ENCODE assay signal across 11 mouse cellular contexts in the genomic region with DNA sequence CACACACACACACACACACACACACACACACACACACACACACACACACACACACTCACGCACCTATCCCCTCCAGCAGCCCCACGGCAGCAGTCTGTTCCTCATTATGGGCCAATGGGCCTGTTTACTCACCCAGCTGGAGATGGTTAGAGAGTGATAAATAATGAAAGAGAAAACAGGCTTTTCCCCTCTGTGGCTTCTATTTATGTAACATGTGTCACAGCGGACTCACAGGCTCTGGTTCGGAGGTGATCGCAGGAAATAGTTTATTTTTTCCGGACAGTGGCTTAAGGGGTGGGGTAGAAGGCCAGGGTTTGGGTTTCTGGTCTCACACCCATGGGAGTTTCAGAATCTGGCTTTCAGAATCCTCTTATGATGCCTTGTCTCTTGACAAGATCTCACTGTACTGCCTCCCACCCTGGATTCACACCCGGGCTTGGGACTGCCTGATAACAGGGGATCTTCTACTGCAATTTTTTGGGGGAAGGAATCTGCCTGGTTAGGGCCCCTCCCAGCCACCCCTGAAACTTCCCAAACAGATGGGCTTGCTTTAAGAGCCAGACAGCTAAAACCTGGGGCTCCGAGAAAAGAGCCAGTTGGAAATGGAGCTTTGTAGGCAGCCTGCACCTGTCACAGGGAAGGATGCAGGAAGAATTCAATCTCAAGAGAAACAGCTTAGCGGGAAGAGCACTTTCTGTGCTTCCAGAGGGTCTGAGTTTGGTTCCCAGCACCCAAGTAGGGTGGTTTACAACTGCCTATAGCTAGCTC. TPM values are rescaled to one million over a fixed set of nuclear protein-coding genes. Genes with fewer than 3 reads are reported as not detected.
DNase-seq lines count a peak whose midpoint lies in the region; ATAC-seq lines count a peak whose summit lies in the region.
"Had no signal": no experiment of that assay in that cellular context is flagged by ENCODE, and none has a peak within 500 bp of the region (broad histone marks: within the 10 kb centered on the region; RNA-seq: fewer than 3 reads in every experiment).

No protein-coding gene starts in this region.

- intact Hi-C loops in left cerebral cortex, postnatal 14 days (cut with DNase I): no loop called here

- WGBS in forebrain, embryonic 10.5 days: 65% methylated on average over 9 of the region's 9 CpGs
- WGBS in forebrain, embryonic 11.5 days: 69% methylated on average over 9 of the region's 9 CpGs

- H3K9me3 ChIP-seq in forebrain, embryonic 10.5 days: no peaks in the 10 kb centered on the region
- H3K9me3 ChIP-seq in forebrain, embryonic 11.5 days (ENCODE audit: control insufficient read depth, low read length): no peaks in the 10 kb centered on the region

- H3K27ac ChIP-seq in forebrain, embryonic 10.5 days: peak overlapping the region; percentile 1; the same call in 1 of the 2 replicates
- no peak overlapping the region for H3K27ac ChIP-seq in forebrain, embryonic 11.5 days (ENCODE audit: low read depth, low read length)

- H3K4me3 ChIP-seq in forebrain, embryonic 10.5 days: no peak overlapping the region
- no peak overlapping the region for H3K4me3 ChIP-seq in forebrain, embryonic 11.5 days (ENCODE audit: low read depth, low read length)

- no peak for ATAC-seq in forebrain, embryonic 11.5 days (replicated peaks; ENCODE audit: low FRiP score)

- no peak for DNase-seq in forebrain, embryonic 10.5 days (ENCODE audit: extremely low spot score, low spot score)
- DNase-seq in forebrain, embryonic 11.5 days (ENCODE audit: low spot score): no peak
- peak; percentile 58 to 71 for DNase-seq in spleen, postnatal 36 days (ENCODE audit: low spot score in 2 of 2)
- no peak for DNase-seq in spleen, postnatal 4 days (ENCODE audit: low spot score in 2 of 2)
- peak; percentile 58 for DNase-seq in hindlimb bud, embryonic 11.5 days (ENCODE audit: extremely low spot score, low read depth, low spot score)
- DNase-seq in splenic B cell, adult 2 months (ENCODE audit: low read depth, low spot score): peak; percentile 87
- no peak for DNase-seq in frontal cortex, postnatal 14 days (ENCODE audit: low spot score in 2 of 2)
- DNase-seq in left cerebral cortex, postnatal 14 days (ENCODE audit: low spot score in 2 of 2): no peak
- DNase-seq: cerebellum, postnatal 36 days; kidney, postnatal 36 days; lung, adult 2 months had no signal

- H3K36me3 ChIP-seq in forebrain, embryonic 10.5 days (replicated peaks): no peaks in the 10 kb centered on the region
- H3K36me3 ChIP-seq in forebrain, embryonic 11.5 days (ENCODE audit: control insufficient read depth, insufficient read depth, low read length): no peaks in the 10 kb centered on the region
- no peaks in the 10 kb centered on the region for H3K36me3 ChIP-seq in splenic B cell, adult 2 months (ENCODE audit: control insufficient read depth, insufficient read depth, low read length, poor library complexity, severe bottlenecking)

- H3K4me1 ChIP-seq in forebrain, embryonic 10.5 days: peaks cover 44% of the 10 kb centered on the region
- peaks cover 8% of the 10 kb centered on the region for H3K4me1 ChIP-seq in forebrain, embryonic 11.5 days (replicated peaks; ENCODE audit: control insufficient read depth, insufficient read depth, low read length)

- no peak overlapping the region for H3K9ac ChIP-seq in forebrain, embryonic 11.5 days (ENCODE audit: low read length)

- H3K4me2 ChIP-seq in forebrain, embryonic 11.5 days (ENCODE audit: low read depth, low read length, severe bottlenecking): no peak overlapping the region

- peaks cover 69% of the 10 kb centered on the region for H3K27me3 ChIP-seq in forebrain, embryonic 10.5 days (ENCODE audit: poor library complexity, severe bottlenecking)
- H3K27me3 ChIP-seq in forebrain, embryonic 11.5 days (ENCODE audit: control insufficient read depth, insufficient read depth, low read length): peaks cover 2% of the 10 kb centered on the region; the same call in 1 of the 2 replicates
- H3K27me3 ChIP-seq in splenic B cell, adult 2 months (ENCODE audit: control insufficient read depth, insufficient read depth, low read length, poor library complexity, severe bottlenecking): no peaks in the 10 kb centered on the region

RNA-seq across cellular contexts. Expression of a gene that starts 18.8 kb away (rescaled TPM):
- polyA plus RNA-seq in forebrain, embryonic 10.5 days (2016; fragmentation: Nextera tagmentation; extraction: Ambion mirVana): 16.6 and 18.0 TPM in 2 replicates
- 26.1 and 27.8 TPM in 2 replicates for polyA plus RNA-seq in forebrain, embryonic 11.5 days (2014; fragmentation: Nextera tagmentation; extraction: Ambion mirVana)
- total RNA-seq in left cerebral cortex, postnatal 14 days (2021): 10 to 100 TPM; 43.1 to 55.1 TPM

Comparison
In these comparisons a context has a peak if more than half of its experiments do, and no peak if none do; other contexts are left out.
1. DNase-seq: peak in spleen, postnatal 36 days (2 of 2), hindlimb bud, embryonic 11.5 days (single experiment) and splenic B cell, adult 2 months (single experiment); none in forebrain, embryonic 10.5 days (single experiment), forebrain, embryonic 11.5 days (single experiment), spleen, postnatal 4 days (0 of 2), frontal cortex, postnatal 14 days (0 of 2) and left cerebral cortex, postnatal 14 days (0 of 2).